Mouse (Mus musculus): ENCODE data around the gene Vps13d. TPM values are rescaled to one million over a fixed set of nuclear protein-coding genes. Genes with fewer than 3 reads are reported as not detected.
A peak's percentile ranks its signal among the peaks of the same experiment; 100 is the strongest.

Vps13d gene
- polyA plus RNA-seq, 1 experiment: 15.6 TPM

DNA sequence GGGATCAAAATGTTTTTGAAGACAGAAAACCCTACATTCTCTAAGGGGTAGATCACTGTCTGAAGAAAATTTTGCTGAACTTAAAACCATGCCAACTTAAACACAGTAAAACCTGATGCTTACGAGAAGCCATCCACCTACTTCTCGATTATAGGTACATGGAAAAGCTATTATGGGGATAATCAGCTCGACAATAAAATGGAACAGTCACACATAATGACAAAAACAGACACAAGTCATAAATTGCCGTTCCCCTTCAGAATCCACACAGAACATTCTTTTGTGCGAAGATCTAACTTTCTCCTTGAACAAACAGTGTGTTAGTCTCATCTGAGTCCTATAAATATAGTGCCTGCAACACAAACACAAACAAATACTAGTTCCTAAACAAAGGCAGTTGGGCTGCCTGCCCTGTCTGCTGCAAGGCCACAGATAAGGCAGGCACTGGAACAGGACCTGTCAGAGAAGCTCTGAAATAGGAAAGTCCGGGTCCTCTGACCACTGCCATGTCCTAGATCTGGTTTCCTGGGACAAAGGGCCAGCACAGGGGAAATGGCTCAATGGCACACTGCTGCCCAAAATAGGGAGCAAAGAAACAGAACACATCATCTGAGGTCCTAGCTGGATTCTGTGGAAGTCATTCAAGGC is 153.5 kb downstream of the Vps13d start:
- no peak overlapping the region for H3K9ac ChIP-seq (ENCODE audit: low read depth, poor library complexity, severe bottlenecking)
- H3K4me1 ChIP-seq (ENCODE audit: control insufficient read depth, insufficient read depth, low read length): no peaks in the 10 kb centered on the region
- no peaks in the 10 kb centered on the region for H3K36me3 ChIP-seq (ENCODE audit: control insufficient read depth, insufficient read depth, low read length, poor library complexity, severe bottlenecking)
- no peaks in the 10 kb centered on the region for H3K27me3 ChIP-seq (ENCODE audit: control insufficient read depth, insufficient read depth, low read length, poor library complexity, severe bottlenecking)
- no peaks in the 10 kb centered on the region for H3K9me3 ChIP-seq (replicated peaks; ENCODE audit: control insufficient read depth, insufficient read depth, low read length, poor library complexity, severe bottlenecking)
- TF ChIP-seq EP300 (IDR thresholded peaks at IDR 0.05; ENCODE audit: insufficient read depth, low read depth, low read length) (no peak), POLR2A (IDR thresholded peaks at IDR 0.05; ENCODE audit: insufficient read depth, low read length) (no peak), CTCF (IDR thresholded peaks at IDR 0.05; ENCODE audit: low read depth, low read length) (no peak)
- no peak overlapping the region for H3K27ac ChIP-seq (ENCODE audit: insufficient read depth, low read length)
- H3K4me3 ChIP-seq (ENCODE audit: low read depth, low read length): no peak overlapping the region

GRCm38 (mm10) chr4:145037631-145038416 is 157.0 kb downstream of the Vps13d start:
- Histone ChIP-seq H3K27ac (ENCODE audit: insufficient read depth, low read length) (no peak overlapping the region), H3K36me3 (ENCODE audit: control insufficient read depth, insufficient read depth, low read length, poor library complexity, severe bottlenecking) (no peaks in the 10 kb centered on the region), H3K4me1 (ENCODE audit: control insufficient read depth, insufficient read depth, low read length) (no peaks in the 10 kb centered on the region), H3K9me3 (replicated peaks; ENCODE audit: control insufficient read depth, insufficient read depth, low read length, poor library complexity, severe bottlenecking) (no peaks in the 10 kb centered on the region), H3K4me3 (ENCODE audit: low read depth, low read length) (no peak overlapping the region), H3K9ac (ENCODE audit: low read depth, poor library complexity, severe bottlenecking) (no peak overlapping the region), H3K27me3 (ENCODE audit: control insufficient read depth, insufficient read depth, low read length, poor library complexity, severe bottlenecking) (no peaks in the 10 kb centered on the region)
- TF ChIP-seq EP300 (IDR thresholded peaks at IDR 0.05; ENCODE audit: insufficient read depth, low read depth, low read length) (no peak), CTCF (IDR thresholded peaks at IDR 0.05; ENCODE audit: low read depth, low read length) (no peak), POLR2A (IDR thresholded peaks at IDR 0.05; ENCODE audit: insufficient read depth, low read length) (no peak)

DNA sequence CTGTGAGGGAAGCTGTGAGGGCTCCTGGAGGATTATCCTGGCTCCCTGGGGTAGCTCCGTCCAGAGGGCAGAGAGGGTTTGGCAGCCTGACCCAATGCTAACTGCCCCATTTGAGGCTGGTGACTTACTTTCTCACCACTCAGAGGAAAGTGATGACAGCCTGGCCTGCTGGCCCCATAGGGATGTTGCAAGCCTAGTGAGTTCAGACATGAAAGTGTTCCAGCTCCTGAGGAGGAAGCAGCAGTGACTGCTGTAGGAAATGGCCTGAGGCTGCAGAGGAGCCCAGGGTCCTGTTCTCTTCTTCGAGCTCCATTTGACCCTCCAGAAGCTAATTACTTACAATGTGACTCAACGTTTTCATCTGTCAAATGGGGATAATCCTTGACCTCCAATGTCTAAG is 157.8 kb downstream of the Vps13d start:
- Histone ChIP-seq H3K4me1 (ENCODE audit: control insufficient read depth, insufficient read depth, low read length) (no peaks in the 10 kb centered on the region), H3K9me3 (replicated peaks; ENCODE audit: control insufficient read depth, insufficient read depth, low read length, poor library complexity, severe bottlenecking) (no peaks in the 10 kb centered on the region), H3K9ac (ENCODE audit: low read depth, poor library complexity, severe bottlenecking) (no peak overlapping the region), H3K4me3 (ENCODE audit: low read depth, low read length) (no peak overlapping the region), H3K36me3 (ENCODE audit: control insufficient read depth, insufficient read depth, low read length, poor library complexity, severe bottlenecking) (no peaks in the 10 kb centered on the region), H3K27me3 (ENCODE audit: control insufficient read depth, insufficient read depth, low read length, poor library complexity, severe bottlenecking) (no peaks in the 10 kb centered on the region), H3K27ac (ENCODE audit: insufficient read depth, low read length) (no peak overlapping the region)
- TF ChIP-seq CTCF (IDR thresholded peaks at IDR 0.05; ENCODE audit: low read depth, low read length): no peak

DNA sequence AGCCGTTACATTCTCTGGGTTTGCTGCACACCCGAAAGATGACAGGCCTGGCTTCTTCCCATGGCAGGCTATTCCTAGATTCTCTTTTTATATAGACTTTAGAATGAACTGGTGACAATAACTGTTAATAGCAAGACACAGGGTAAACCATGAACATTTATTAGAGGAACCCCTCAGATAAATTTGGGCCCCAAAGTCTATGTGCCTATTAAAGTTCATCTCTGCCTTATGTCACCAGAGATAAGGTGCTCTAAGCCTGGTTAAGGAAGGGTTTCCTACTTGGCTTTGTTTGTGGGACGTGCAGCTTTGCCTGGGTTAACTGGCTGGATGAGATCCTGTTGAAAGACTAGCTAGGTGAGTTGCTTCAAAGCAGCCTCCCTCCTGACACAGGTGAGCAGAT is 159.4 kb downstream of the Vps13d start:
- Histone ChIP-seq H3K27me3 (ENCODE audit: control insufficient read depth, insufficient read depth, low read length, poor library complexity, severe bottlenecking) (no peaks in the 10 kb centered on the region), H3K9me3 (replicated peaks; ENCODE audit: control insufficient read depth, insufficient read depth, low read length, poor library complexity, severe bottlenecking) (no peaks in the 10 kb centered on the region), H3K36me3 (ENCODE audit: control insufficient read depth, insufficient read depth, low read length, poor library complexity, severe bottlenecking) (no peaks in the 10 kb centered on the region), H3K4me1 (ENCODE audit: control insufficient read depth, insufficient read depth, low read length) (no peaks in the 10 kb centered on the region), H3K27ac (ENCODE audit: insufficient read depth, low read length) (no peak overlapping the region), H3K4me3 (ENCODE audit: low read depth, low read length) (no peak overlapping the region), H3K9ac (ENCODE audit: low read depth, poor library complexity, severe bottlenecking) (no peak overlapping the region)
- no peak for TF ChIP-seq CTCF (IDR thresholded peaks at IDR 0.05; ENCODE audit: low read depth, low read length)

- H3K9ac ChIP-seq (ENCODE audit: low read depth, poor library complexity, severe bottlenecking): no peak overlapping the region
- H3K27me3 ChIP-seq (ENCODE audit: control insufficient read depth, insufficient read depth, low read length, poor library complexity, severe bottlenecking): no peaks in the 10 kb centered on the region
- no peak overlapping the region for H3K4me3 ChIP-seq (ENCODE audit: low read depth, low read length)
- no peaks in the 10 kb centered on the region for H3K36me3 ChIP-seq (ENCODE audit: control insufficient read depth, insufficient read depth, low read length, poor library complexity, severe bottlenecking)
- TF ChIP-seq POLR2A (IDR thresholded peaks at IDR 0.05; ENCODE audit: insufficient read depth, low read length) (no peak), CTCF (IDR thresholded peaks at IDR 0.05; ENCODE audit: low read depth, low read length) (no peak), EP300 (IDR thresholded peaks at IDR 0.05; ENCODE audit: insufficient read depth, low read depth, low read length) (0 out of 2 replicates have a peak, but pooled peaks have one; percentile 14)
- no peak overlapping the region for H3K27ac ChIP-seq (ENCODE audit: insufficient read depth, low read length)
- H3K4me1 ChIP-seq (ENCODE audit: control insufficient read depth, insufficient read depth, low read length): no peaks in the 10 kb centered on the region
- no peaks in the 10 kb centered on the region for H3K9me3 ChIP-seq (replicated peaks; ENCODE audit: control insufficient read depth, insufficient read depth, low read length, poor library complexity, severe bottlenecking)
Measured at GRCm38 (mm10) chr4:145034506-145035243, 160.1 kb downstream of the Vps13d start.

GRCm38 (mm10) chr4:145033392-145033791 is 161.4 kb downstream of the Vps13d start:
- Histone ChIP-seq H3K36me3 (ENCODE audit: control insufficient read depth, insufficient read depth, low read length, poor library complexity, severe bottlenecking) (no peaks in the 10 kb centered on the region), H3K4me1 (ENCODE audit: control insufficient read depth, insufficient read depth, low read length) (no peaks in the 10 kb centered on the region), H3K4me3 (ENCODE audit: low read depth, low read length) (no peak overlapping the region), H3K27ac (ENCODE audit: insufficient read depth, low read length) (no peak overlapping the region), H3K27me3 (ENCODE audit: control insufficient read depth, insufficient read depth, low read length, poor library complexity, severe bottlenecking) (no peaks in the 10 kb centered on the region), H3K9me3 (replicated peaks; ENCODE audit: control insufficient read depth, insufficient read depth, low read length, poor library complexity, severe bottlenecking) (no peaks in the 10 kb centered on the region), H3K9ac (ENCODE audit: low read depth, poor library complexity, severe bottlenecking) (no peak overlapping the region)
- TF ChIP-seq EP300 (IDR thresholded peaks at IDR 0.05; ENCODE audit: insufficient read depth, low read depth, low read length): no peak
